Mouse (Mus musculus) c-Kit-negative CD71-positive TER-119-positive erythroid progenitor cells, embryonic 14.5 days (primary cell): Measurements from ENCODE around the gene Pde4d.

ENCODE experiments used
- DNase-seq: peaks from one replicate; pipeline ENCODE4 v3.0.0-alpha.2; 2013; ENCODE audit warnings: low read depth, low spot score

Pde4d gene

DNA sequence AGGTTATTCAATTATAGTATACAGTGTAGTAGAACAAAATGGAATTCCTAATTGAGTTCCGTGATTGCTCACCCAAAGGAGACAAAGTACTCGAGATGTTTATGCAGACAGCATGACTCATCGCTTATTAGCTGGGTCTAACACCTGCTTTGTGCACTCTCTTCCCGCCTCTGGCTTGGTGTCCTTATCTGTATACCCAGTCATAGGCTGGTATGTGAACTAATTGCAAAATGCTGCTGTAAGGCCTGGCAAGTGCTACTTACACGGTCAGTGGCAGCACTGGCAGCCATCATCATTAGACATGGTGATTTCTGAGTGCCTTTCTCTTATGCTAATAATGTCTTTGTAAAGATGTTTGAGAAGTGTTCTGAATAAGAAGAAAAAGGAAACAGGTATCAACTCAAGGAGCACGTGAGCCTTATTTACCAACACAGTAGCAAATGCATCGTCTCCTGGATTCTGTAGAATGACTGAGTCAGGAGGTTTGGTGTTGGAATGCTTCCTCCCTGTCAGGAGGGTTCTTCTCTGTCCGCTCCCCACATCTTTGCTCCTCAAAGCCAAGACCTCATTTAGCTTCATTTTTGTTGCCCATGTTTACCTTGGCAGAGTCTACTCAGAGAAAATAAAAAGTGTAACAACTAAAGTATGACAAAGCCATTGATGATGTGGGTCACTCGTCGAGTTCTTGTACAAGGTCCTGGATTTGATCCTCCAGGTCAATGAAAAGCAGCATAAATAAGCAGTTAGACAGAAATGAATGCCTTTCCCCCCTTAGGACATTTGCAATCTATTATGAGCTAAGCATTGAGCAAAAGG, 1202.2 kb downstream of the Pde4d start:
- DNase-seq: peak; percentile 79

DNA sequence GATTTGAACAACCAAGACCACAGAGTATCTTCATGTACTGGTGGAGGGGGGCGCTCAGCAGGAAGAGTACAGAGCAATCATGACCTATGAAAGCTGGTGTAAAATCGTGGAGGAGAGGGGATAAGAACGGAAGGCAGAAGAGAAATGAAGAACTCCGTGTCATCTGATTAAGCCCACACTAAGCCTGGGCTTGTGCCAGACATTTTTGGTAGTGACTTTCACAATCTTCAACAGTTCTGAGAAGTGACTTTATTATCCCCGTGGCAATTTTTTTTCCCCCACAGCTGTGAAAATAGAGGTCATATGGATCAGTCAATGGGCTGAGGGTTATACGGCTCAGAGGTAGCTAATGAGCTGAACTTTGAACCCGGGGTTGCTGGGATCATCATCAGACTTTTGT, 1202.9 kb downstream of the Pde4d start:
- DNase-seq: no peak

DNA sequence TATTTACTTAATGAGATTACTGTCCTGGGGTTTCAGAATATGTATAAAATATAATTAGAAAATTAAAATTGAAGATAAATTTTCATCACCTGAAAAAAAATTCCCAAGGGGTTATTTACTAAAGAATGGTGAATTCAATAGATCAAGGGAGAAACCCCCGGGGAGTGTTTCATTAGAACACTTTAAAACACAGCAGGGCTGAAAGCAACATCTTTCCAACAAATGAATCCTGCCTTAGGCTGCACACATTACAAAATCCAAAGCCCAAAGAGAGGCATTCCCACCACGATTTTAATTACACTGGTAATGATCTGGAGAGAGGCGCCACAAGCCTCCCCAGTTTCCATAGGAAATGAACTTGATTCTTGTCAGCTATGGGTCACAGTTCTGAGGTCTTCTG, 1205.6 kb downstream of the Pde4d start:
- no peak for DNase-seq

DNA sequence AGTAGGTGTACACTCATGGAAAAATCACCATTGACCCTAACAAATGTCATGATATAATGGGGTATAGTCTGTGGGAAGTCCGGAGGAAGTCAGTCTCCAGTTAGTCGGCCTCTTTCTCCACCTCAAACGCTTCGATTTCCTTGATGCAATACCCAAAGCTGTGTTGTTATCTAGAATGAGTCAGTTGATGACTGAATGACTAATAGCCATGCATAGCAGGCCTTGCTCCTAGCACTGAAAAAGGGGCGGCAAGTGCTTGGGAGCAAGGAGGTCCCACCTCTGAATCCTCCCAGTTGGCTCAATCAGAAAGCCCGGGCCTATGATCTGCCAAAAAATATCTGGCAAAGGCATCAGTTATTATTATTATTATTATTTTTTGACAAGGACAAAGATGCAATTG, 1209.4 kb downstream of the Pde4d start:
- DNase-seq: no peak

DNA sequence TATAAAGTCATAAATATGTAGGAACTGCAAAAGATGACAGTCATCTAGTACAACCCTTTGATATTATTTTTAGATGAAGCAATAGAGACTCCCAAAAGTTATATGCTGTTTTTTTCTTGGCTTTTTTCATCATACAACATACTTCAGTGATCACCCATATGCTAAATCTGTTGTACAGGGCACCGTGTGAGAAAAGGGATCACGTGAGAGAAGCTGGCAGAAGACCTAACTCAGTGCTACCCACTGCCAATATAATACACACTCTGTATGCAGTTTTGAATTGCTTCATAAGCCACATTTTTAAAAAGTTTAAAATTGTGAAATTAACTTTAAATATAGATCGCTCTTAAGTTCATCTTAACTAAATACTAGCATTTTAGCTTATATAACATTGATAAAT, 1211.6 kb downstream of the Pde4d start:
- DNase-seq: no peak

DNA sequence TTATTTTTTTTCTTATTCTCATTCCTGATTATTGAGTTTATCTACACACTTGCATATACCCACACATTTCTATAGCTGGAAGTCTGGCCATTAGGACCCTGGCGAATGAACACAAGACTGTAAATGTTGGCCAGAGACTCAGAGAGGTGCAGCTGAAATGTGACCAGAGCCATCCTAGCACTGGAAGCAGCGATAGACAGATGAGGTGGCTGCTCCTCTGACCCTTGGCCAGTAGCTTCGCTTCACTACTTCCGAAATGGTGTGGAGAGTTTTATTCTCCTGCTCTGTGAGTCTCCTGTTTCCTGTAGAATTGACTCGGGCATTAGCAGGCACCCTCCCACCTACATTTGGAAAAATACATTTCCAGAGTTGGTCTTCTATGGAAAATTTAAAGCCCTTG, 1212.4 kb downstream of the Pde4d start:
- DNase-seq: no peak

DNA sequence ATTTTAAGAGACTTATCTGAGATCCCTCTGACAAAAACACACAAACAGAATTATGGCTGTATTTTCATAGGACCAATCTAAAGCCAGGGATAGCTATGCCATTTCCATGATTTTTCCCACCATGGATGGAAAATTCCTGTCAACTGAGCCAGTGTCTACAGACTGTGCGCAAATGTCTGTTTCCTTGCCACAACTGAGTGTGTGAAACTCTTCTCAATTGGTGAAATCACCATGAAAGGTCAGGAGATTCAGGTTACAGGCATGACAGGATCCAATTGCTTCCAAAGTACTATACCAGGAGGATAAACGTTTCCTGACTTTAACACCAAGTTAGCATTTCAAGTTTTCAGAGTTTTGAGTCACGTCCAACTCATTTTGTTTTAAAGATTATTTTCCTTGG, 1213.0 kb downstream of the Pde4d start:
- DNase-seq: no peak

DNA sequence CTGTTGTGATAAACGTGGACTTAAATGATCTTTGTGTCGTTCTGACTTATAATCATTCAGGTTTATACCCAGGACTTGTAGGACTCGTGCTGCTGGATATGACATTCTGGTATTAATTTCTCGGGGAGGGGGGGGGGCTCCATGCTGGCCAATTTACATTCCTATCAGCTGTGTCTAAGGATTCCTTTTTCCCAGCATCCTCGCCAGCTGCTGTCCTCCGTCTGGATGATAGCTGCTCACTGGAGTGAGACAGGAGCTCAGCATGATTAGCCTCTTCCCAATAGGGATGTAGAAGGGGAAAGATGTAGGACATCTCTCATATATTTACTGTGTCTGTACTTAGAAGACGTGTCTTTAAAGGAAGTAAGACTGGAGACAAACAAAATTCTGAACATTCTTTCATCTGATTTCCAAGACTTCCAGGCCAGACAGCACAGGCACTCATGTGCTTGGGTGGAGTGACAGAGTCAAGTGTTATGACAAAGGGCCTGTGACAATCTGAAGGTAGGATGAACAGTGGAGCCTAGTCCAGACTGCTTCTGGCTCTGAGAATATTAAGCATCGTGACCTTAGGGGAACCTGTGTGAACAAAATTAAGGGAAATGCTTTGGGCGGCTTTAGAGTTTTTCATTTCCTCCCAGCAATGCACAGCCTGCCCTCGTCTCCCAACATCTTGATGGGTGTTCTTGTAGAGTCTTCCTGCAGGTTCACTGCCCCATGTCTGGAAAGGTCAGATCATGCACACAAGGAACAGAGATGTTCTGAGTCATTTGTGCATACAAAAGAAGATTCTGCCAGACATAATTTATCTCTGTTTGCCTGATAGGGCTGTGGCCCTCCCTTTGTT, 1215.4 kb downstream of the Pde4d start:
- DNase-seq: no peak

DNA sequence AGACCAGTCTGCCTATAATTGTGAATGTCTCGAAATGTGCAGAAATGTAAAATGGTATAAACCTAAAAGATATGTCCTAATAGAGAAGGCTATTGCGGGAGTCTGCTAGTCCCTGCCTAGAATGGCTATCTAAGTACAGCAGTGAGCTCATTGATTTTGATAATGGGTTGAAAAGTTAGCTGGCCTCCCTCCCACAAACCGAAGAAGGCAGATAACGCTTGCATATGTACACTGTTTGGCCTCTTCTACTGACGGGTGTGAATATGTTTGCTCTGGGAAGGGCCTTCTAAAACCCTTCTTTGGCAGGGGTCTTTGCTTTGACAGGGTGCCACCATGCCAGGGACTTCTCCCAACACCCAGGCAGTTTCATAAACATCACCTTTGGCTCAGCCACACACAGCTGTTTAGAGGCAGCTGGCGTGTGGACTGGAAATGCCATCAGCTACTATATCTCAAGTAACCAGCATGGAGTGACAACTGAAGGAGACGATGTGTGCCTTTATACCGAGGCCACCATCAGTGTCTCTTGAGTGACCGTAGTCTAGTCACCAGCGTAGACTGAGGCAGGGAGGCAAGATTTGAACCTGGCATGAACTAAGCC, 1216.2 kb downstream of the Pde4d start:
- DNase-seq: no peak

DNA sequence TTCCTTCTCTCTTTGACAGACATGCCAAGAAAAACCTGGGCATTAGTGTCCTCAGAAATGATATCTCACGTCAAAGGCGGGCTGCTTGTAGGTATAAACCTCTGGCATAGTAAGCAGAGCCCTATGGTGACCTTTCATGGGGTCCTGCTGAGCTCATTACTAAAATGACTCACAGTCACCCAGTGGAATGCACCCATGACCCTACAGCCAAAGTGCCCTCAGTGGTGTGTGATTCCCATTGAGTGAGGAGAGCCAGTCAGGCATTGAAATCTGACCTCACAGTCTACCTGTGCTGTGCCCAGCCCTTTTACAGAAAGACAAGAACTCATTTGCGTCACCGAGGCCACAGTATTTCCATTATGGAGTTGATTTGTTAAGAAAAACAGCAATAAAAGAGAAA, 1220.2 kb downstream of the Pde4d start:
- no peak for DNase-seq

DNA sequence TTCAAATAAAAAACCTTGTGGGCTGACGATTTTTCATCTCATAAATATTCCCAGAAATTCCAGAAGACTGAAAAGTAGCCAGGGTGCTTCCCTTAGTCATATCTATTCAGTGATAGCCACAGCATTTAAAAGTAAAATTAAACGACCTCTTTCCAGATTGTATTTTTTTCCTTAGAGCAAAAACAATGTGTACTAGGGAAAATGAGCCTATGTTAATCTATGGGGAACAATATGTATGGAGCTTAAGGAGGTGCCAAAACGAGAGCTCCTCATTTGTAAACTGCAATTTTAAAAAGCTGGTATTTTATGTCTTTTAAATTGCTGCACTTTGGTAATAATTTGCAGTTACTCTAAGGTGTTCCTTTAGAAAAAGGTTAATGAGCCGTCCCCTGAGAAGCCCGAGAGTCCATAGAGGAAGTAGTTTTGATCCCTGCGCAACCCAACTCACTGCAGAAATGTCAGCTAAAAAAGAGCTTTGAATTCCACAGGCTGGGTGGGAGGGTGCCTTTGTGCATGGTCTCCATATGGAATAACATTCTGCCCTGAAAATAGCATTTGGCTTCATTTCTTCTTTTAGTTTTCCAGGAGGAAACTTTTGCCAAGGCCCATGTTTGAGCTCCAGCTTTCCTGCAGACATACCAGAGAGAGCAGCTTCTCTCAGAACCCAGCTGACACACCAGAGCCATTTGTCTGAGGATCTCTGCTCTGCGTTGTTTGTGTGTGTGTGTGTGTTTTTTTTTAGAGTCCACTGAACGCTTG, 1222.0 kb downstream of the Pde4d start:
- DNase-seq: no peak

DNA sequence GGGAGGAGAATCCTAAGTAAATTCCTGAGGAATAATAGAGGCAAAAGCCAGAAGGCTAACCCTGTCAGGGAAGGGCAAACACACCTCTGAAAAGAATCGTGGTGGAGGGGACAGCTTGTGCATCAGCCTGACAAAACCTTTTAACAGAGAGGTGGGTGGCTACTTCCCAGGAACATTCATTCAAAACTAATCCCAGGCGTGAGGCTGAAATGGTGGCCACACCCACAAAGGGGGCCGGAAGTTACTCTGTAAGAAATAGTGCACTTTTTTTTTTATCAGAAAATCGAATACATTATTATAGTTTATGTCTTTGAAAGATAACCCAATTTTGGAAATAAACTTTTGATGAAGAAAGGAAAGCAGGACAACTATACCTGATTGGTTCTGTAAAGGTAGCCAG, 1227.3 kb downstream of the Pde4d start:
- DNase-seq: no peak

DNA sequence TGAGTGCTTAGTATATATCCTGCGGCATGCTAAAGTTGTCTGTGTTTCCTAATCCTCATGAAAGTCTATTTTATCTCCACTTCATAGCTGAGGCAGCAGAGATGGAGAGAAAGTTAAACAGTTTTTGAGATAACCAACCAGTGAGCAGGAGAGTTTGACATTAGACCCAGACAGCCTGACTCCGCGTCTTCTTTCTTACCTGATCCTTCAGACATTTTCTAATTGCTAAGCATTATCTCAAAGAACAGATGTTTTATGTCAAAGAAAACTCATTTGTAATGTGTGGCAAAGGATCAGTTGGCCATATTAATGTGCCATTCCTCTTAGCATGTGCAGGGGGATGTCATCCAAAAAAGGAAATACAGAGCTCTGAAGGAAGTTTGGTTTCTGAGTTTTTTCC, 1227.9 kb downstream of the Pde4d start:
- DNase-seq: no peak

DNA sequence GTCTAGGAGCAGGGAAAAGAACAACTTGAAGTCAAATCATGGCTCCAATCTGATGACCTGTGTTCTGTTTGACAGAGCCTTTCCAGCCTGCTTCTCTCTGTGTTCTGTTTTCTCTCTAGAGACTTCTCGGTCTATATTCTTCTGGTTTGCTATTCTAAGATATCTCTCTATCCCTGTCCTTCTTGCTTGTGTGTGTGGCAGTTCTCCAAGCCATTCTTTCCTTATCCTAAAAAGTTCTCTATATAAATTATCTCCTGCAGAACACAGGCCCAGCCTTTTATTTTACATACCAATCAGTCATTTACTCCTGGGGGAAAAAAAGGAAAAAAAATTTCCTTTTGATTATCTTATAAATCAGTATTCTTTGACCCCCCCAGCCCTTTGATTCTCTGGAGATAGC, 1229.2 kb downstream of the Pde4d start:
- DNase-seq: no peak

DNA sequence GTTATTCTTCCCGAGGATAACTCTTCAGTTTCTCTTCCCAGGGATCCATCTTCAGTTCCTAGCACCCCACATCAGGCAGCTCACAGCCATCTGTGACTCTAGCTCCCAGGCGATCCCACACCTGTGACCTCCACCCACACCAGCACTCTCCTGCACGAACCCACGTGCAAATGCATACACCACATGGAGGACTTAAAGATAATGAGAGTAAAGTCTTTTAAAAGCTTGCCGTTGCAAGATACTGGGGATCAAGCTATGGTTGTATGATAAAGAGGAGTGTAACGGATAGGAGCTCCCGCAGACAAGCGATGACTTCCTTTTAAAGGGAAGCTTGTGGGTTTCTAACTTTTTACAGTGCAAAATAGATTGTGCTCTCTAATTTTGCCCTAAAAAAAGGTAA, 1230.5 kb downstream of the Pde4d start:
- no peak for DNase-seq

DNA sequence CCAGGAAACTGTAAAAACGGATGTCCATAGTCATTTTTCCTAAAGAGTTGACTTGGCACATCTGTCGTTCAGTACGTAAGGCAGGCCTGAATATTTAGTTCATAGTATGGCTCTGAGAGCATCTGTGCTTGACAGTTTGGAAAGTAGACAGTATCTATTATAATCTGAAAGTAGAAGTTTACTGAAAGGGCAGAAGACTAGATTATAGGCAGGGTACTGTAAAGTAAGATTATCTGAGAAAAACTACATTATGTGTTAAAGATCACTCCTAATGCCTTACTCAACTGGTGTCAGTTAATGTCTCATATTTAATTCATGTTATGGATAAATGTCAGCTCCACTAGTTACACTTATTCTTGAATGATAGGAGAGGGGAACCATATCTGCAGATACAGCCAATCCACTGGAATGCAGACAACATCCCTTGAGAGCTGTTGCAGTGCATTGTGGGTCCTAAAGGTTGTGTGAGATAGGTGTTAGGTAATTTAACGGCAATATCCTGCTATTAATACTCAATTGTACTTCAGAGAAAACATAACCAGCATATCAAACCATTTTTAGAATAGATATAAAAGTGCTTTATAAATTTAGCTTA, 1232.0 kb downstream of the Pde4d start:
- DNase-seq: no peak

DNA sequence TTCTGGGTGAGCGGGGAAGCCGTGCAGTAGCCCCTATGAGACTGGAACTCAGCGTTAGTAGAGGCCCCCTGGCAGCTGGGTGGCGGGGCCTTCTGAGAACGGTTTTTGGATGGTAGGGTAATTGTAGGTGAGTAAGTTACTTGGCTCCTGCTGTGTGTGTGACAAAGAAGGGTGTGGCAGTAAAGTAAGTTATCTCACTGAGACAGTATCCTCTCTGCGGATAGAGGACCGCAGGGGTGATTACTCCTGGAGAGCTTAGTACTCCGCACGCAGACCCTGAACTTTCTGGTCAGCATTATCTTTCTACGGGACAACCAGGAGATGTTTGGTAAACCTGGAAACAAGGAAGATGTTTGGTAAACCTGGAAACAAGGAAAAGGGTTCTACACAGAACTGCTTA, 1233.3 kb downstream of the Pde4d start:
- DNase-seq: no peak

DNA sequence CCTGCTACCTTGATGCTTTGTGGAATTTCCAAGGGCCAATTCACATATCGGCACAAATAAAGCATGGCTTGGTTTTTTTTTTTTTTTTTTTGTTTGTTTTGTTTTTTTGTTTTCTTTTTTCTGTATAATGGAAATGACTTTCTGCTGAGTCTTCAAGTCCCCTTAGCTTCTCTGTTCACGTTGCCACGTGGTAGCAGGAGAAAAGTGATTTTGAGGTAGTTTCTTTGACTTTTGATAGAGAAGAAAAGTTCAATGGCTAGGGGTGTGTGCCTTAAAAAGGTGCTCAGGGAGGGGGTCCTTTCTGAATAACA, 1235.2 kb downstream of the Pde4d start:
- no peak for DNase-seq

DNA sequence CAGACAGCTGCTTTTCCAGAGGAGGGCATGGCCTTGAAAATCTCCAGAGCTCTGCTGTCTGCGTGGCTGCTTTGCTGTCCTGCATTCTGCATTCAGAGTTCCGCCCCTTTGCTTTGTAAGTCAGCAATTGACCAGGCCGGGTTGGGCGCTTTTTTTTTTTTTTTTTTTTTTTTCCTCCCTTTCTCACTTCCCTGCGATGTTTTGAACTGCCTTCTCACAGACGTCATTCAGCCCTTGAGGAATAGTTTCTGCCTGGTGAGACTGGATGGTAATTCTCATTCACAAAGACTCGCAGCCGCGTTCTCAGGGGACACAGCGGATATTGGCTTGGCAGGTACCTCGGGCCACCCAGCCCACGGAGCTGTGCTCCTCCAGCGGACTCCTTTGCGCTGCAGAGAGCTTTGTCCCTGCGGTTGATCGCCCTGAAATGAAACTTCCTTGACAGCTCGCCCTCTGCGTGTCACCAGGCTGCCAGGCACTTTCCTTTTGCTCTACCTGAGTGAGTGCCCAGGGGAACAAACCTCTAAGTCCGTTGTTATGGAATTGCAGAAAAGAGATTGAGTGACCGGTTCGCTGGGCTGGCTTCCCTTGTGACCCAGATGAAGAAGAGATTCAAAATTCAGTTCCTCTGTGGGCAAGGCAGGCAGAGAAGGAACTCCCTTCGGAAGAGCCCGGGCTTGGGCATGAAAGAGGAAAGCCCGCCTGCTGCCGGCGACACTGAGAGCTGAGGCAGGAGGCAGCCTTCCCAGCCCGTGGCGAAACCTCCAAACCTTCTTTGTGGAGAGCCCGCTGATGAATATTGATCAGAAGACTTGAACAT, 1235.8 kb downstream of the Pde4d start:
- DNase-seq: peak; percentile 51

DNA sequence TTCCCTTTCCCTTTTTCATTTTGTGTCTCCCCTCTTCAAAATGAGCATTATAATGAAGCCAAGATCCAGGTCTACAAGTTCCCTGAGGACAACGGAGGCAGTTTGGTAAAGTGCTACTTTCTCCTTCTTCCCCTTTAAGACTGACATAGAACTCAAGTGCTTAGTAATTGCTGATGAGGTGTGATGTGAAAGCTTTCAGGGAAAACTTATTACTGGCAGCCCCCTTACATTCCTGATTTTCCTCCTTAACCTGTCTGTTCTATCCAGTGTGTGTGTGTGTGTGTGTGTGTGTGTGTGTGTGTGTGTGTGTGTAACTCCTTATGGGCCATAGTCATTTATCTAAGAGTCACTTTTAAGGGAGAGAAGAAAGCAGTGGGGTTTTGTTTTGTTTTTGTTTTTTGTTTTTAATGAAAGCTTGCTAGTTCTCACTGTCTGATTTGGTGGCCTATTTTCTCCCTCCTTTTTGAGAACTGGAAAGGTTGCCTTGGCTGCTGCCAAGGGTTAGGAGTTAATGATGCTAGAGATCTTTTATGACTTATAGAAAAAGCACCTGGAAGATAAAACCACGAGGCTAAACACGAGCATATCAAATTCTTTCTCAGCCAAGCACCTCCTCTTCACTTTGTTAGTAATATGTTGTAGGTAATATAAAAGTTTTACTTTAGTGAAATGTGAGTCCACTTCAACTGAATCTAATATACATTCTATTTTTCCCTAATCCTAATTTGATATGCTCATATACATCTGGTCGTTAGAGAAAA, 1236.5 kb downstream of the Pde4d start:
- peak; percentile 62 for DNase-seq
